8 mouse cellular contexts compared by ENCODE assay signal in the genomic region with DNA sequence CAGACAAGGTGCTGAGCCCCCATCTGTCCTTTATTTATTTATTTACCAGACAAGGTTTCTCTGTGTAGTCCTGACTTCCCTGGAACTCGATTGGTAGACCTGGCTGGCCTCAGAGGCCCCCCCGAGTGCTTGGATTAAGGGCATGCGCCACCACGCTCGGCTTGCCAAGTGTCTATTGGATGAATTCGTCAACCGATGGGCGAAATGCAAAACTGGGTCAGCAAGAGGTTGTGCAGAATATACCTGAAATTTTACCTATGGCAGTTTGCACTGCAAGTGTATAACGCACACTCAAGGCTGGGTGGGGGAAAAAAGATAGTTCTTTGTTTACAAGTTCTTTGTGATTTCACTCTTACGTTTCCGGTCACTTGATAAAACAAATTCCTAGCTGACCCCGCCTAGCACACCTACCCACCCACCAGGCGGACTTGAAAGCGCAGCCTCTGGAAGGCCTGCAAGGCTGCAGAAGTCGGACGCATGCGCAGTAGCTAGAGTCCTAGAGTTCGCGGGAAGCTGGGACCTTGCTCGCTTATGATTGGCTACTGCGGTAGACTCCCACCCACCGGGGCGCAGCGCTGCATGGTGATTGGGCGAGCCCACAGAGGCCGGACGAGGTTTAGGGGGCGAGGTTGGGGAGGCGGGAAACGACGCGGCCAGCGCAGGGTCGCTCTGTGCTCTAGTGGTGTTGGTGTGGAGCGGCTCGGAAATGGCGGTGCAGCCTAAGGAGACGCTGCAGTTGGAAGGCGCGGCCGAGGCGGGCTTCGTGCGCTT. TPM values are rescaled to one million over a fixed set of nuclear protein-coding genes. Genes with fewer than 3 reads are reported as not detected.
DNase-seq lines count a peak whose midpoint lies in the region; ATAC-seq lines count a peak whose summit lies in the region.

A gene (plus strand): TSS at position 441 of the 771 bp plus-strand sequence.

- DNase-seq in R1 (ENCODE audit: low read depth, low spot score), result peak; percentile 100
- DNase-seq in cerebellum, postnatal 25 days, result peak; percentile 98 to 99
- peak; percentile 96 to 97 for DNase-seq in frontal cortex, postnatal 25 days (ENCODE audit: low spot score in 2 of 2)
- DNase-seq in hindbrain, embryonic 14.5 days (ENCODE audit: low spot score), result peak; percentile 99
- peak; percentile 95 to 97 for DNase-seq in layer of hippocampus, postnatal 36 days
- DNase-seq in lung, postnatal 36 days, result peak; percentile 99
- peak; percentile 99 for DNase-seq in retina, postnatal 1 day
- peak; percentile 91 to 97 for DNase-seq in urinary bladder, adult 18-20 months (ENCODE audit: low spot score in 2 of 2)

- WGBS in hindbrain, embryonic 14.5 days, result under 1% methylated on average over 44 of the region's 44 CpGs

- peak within 1 kb of the TSS; percentile 81 for H3K27ac ChIP-seq in hindbrain, embryonic 14.5 days

- peak within 1 kb of the TSS; percentile 90 for H3K4me3 ChIP-seq in hindbrain, embryonic 14.5 days (replicated peaks; ENCODE audit: low read length)

- no peaks in the 10 kb centered on the region for H3K27me3 ChIP-seq in hindbrain, embryonic 14.5 days (ENCODE audit: control insufficient read depth, insufficient read depth, low read length)

- H3K4me2 ChIP-seq in hindbrain, embryonic 14.5 days (replicated peaks), result peak within 1 kb of the TSS; percentile 62

- peak; percentile 98 for ATAC-seq in hindbrain, embryonic 14.5 days (ENCODE audit: low FRiP score)

- peak within 1 kb of the TSS; percentile 89 for H3K9ac ChIP-seq in hindbrain, embryonic 14.5 days

- H3K9me3 ChIP-seq in hindbrain, embryonic 14.5 days (ENCODE audit: control insufficient read depth, low read length), result no peaks in the 10 kb centered on the region

- no peaks in the 10 kb centered on the region for H3K36me3 ChIP-seq in hindbrain, embryonic 14.5 days (replicated peaks; ENCODE audit: control insufficient read depth, insufficient read depth)

- peaks cover 16% of the 10 kb centered on the region; the same call in 1 of the 2 replicates for H3K4me1 ChIP-seq in hindbrain, embryonic 14.5 days (replicated peaks; ENCODE audit: control insufficient read depth, insufficient read depth, low read length)

RNA-seq across cellular contexts. Expression of the gene that starts here (rescaled TPM):
- 43.9 and 46.6 TPM in 2 replicates for polyA plus RNA-seq in hindbrain, embryonic 14.5 days (2014; fragmentation: Nextera tagmentation; extraction: Ambion mirVana)
- total RNA-seq in layer of hippocampus, postnatal 36 days (2021), result 10 to 100 TPM; 35.3 to 38.1 TPM

Comparison
In these comparisons a context has a peak if more than half of its experiments do, and no peak if none do; other contexts are left out.
1. Peak in every context shown above with its lines: DNase-seq, ATAC-seq, H3K4me3 ChIP-seq and H3K27ac ChIP-seq.